Mouse (Mus musculus): Measurements from ENCODE around the gene Rft1. TPM values are rescaled to one million over a fixed set of nuclear protein-coding genes. Genes with fewer than 3 reads are reported as not detected.
A peak's percentile ranks its signal among the peaks of the same experiment; 100 is the strongest.
"Not testable (repeated sequence)": the region's sequence is repeated elsewhere in the genome, so short reads cannot be mapped to it uniquely, and the experiment has no call there.

Gene Rft1
- polyA plus RNA-seq, 1 experiment from 2014 or later, result 8.4 TPM

DNA sequence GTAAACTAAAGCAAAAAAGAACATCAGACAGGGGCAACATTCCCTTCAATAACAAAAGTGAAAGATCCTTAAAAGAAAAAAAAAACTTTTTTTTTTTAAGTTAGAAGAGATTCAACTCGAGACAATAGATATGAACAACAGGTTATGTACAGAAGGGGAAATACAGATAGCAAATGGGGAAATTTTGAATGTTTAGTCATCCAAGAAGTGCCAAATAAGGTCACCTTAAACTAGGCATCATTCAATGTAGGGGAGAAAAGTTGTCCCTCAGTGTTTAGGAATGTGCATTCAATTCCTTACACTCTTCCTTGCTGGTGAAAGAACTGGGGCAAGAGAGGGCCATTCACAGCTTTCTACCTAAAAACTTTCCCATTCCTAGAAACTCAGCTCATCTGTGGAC is 59.6 kb downstream of the Rft1 start:
- H3K4me1 ChIP-seq (replicated peaks; ENCODE audit: control insufficient read depth, insufficient read depth, low read length), result no peaks in the 10 kb centered on the region
- no peaks in the 10 kb centered on the region for H3K36me3 ChIP-seq (ENCODE audit: control insufficient read depth, insufficient read depth)
- no peak for ATAC-seq
- 70% methylated on average over 1 of the region's 1 CpGs for WGBS
- TF ChIP-seq CTCF (IDR thresholded peaks at IDR 0.05; ENCODE audit: low read depth), result no peak
- no peak overlapping the region for H3K9ac ChIP-seq (ENCODE audit: low read depth, low read length)
- no peak overlapping the region for H3K4me2 ChIP-seq (replicated peaks; ENCODE audit: low read depth)
- H3K4me3 ChIP-seq (ENCODE audit: low read depth, low read length), result no peak overlapping the region
- no peaks in the 10 kb centered on the region for H3K9me3 ChIP-seq (ENCODE audit: control insufficient read depth)
- no peak overlapping the region for H3K27ac ChIP-seq (ENCODE audit: low read depth, low read length)
- no peaks in the 10 kb centered on the region for H3K27me3 ChIP-seq (replicated peaks; ENCODE audit: control insufficient read depth, insufficient read depth, low read length)

DNA sequence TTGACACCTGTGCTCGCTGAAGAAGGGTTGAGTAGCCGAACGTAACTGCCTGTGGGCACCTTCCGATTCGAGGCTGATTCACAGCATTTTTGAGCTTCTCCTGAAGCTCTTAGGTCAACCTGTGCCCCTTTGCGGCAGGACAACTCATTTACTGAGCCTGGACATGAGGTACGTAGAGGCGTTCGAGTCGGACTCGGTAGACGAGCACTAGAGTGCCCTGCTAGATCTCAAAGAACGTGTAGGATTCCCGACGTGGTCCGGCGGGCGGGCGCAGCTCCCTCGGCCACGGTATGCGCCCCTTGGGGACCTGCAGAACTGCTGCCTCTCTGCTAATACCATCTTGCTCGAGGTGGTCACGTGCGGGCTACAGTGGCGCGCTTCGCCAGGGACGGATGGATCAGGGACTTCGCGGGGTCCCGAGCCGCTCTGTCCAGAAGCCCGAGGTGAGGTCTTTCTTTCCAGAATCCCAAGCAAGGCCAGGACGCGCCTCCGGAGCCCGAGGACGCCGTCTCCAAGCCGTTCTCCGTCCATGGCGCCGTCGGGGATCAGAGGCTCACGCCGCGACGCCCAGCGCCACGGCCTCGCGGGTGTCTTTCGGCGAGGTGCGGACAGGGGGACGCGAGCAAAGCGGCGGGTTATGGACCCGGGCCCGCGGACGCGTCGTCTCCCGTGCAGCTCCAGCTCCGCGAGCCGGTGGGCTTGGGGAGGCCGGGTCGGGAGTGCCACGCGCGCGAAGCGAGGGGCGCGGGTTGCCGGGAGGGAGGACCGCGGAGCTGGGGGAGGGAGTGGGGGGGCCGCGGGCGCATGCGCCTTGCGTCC is 60.8 kb downstream of the Rft1 start, which contains the start of gene Sfmbt1:
Gene Sfmbt1 (plus strand): TSS at position 51 of the 819 bp plus-strand sequence.
- Histone ChIP-seq H3K27ac (ENCODE audit: low read depth, low read length) (peak within 1 kb of the TSS; percentile 93), H3K4me1 (replicated peaks; ENCODE audit: control insufficient read depth, insufficient read depth, low read length) (no peaks in the 10 kb centered on the region), H3K9me3 (ENCODE audit: control insufficient read depth) (no peaks in the 10 kb centered on the region), H3K4me2 (replicated peaks; ENCODE audit: low read depth) (peak within 1 kb of the TSS; percentile 94), H3K4me3 (ENCODE audit: low read depth, low read length) (peak within 1 kb of the TSS; percentile 70), H3K36me3 (ENCODE audit: control insufficient read depth, insufficient read depth) (no peaks in the 10 kb centered on the region), H3K27me3 (replicated peaks; ENCODE audit: control insufficient read depth, insufficient read depth, low read length) (no peaks in the 10 kb centered on the region), H3K9ac (ENCODE audit: low read depth, low read length) (peak within 1 kb of the TSS; percentile 84)
- WGBS, result 2% methylated on average over 70 of the region's 87 CpGs
- TF ChIP-seq CTCF (IDR thresholded peaks at IDR 0.05; ENCODE audit: low read depth), result no peak; the same call in 1 of the 2 replicates
- peak; percentile 42 for ATAC-seq

GRCm38 (mm10) chr14:30715618-30716050 is 61.5 kb downstream of the Rft1 start:
- Histone ChIP-seq H3K9me3 (ENCODE audit: control insufficient read depth) (no peaks in the 10 kb centered on the region), H3K4me1 (replicated peaks; ENCODE audit: control insufficient read depth, insufficient read depth, low read length) (no peaks in the 10 kb centered on the region), H3K4me2 (replicated peaks; ENCODE audit: low read depth) (peak overlapping the region; percentile 94), H3K36me3 (ENCODE audit: control insufficient read depth, insufficient read depth) (no peaks in the 10 kb centered on the region), H3K27ac (ENCODE audit: low read depth, low read length) (peak overlapping the region; percentile 93), H3K4me3 (ENCODE audit: low read depth, low read length) (peak overlapping the region; percentile 70), H3K9ac (ENCODE audit: low read depth, low read length) (peak overlapping the region; percentile 84), H3K27me3 (replicated peaks; ENCODE audit: control insufficient read depth, insufficient read depth, low read length) (no peaks in the 10 kb centered on the region)
- no peak for TF ChIP-seq CTCF (IDR thresholded peaks at IDR 0.05; ENCODE audit: low read depth)
- ATAC-seq, result peak; percentile 80
- WGBS, result under 1% methylated on average over 63 of the region's 68 CpGs

- no peak for TF ChIP-seq CTCF (IDR thresholded peaks at IDR 0.05; ENCODE audit: low read depth)
- Histone ChIP-seq H3K4me1 (replicated peaks; ENCODE audit: control insufficient read depth, insufficient read depth, low read length) (no peaks in the 10 kb centered on the region), H3K27me3 (replicated peaks; ENCODE audit: control insufficient read depth, insufficient read depth, low read length) (no peaks in the 10 kb centered on the region), H3K4me2 (replicated peaks; ENCODE audit: low read depth) (peak overlapping the region; percentile 94), H3K27ac (ENCODE audit: low read depth, low read length) (peak overlapping the region; percentile 93), H3K9ac (ENCODE audit: low read depth, low read length) (peak overlapping the region; percentile 84), H3K4me3 (ENCODE audit: low read depth, low read length) (peak overlapping the region; percentile 70), H3K36me3 (ENCODE audit: control insufficient read depth, insufficient read depth) (no peaks in the 10 kb centered on the region), H3K9me3 (ENCODE audit: control insufficient read depth) (no peaks in the 10 kb centered on the region)
- peak; percentile 65 for ATAC-seq
- 1% methylated on average over 59 of the region's 106 CpGs for WGBS
Measured at GRCm38 (mm10) chr14:30716051-30716952, 62.1 kb downstream of the Rft1 start.

GRCm38 (mm10) chr14:30716953-30717285 is 62.8 kb downstream of the Rft1 start:
- Histone ChIP-seq H3K27ac (ENCODE audit: low read depth, low read length) (peak overlapping the region; percentile 93; the same call in 1 of the 2 replicates), H3K4me2 (replicated peaks; ENCODE audit: low read depth) (peak overlapping the region; percentile 94)
- WGBS, result 9% methylated on average over 7 of the region's 7 CpGs

DNA sequence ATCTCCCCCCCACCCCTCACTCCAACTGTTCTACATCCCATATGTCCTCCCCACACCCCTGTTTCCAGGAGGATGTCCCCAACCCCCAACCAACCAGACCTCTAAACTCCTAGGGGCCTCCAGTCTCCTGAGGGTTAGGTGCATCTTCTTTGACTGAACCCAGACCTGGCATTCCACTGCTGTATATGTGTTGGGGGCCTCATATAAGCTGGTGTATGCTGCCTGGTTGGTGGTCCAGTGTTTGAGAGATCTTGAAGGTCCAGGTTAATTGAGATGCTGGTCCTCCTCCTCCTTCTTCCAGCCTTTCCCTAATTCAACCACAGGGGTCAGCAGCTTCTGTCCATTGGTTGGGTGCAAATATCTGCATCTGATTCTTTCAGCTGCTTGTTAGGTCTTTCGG is 64.5 kb downstream of the Rft1 start:
- not testable (repeated sequence) for H3K36me3 ChIP-seq (ENCODE audit: control insufficient read depth, insufficient read depth); H3K9ac ChIP-seq (ENCODE audit: low read depth, low read length); H3K27me3 ChIP-seq (replicated peaks; ENCODE audit: control insufficient read depth, insufficient read depth, low read length); ATAC-seq; H3K27ac ChIP-seq (ENCODE audit: low read depth, low read length); H3K9me3 ChIP-seq (ENCODE audit: control insufficient read depth); H3K4me1 ChIP-seq (replicated peaks; ENCODE audit: control insufficient read depth, insufficient read depth, low read length); H3K4me2 ChIP-seq (replicated peaks; ENCODE audit: low read depth); H3K4me3 ChIP-seq (ENCODE audit: low read depth, low read length)
- WGBS, result 100% methylated on average over 1 of the region's 1 CpGs

More at GRCm38 (mm10) chr14:30716953-30717285, 62.8 kb downstream of the Rft1 start:
- no peak for ATAC-seq
- no peaks in the 10 kb centered on the region for H3K27me3 ChIP-seq (replicated peaks; ENCODE audit: control insufficient read depth, insufficient read depth, low read length)
- no peak for TF ChIP-seq CTCF (IDR thresholded peaks at IDR 0.05; ENCODE audit: low read depth)
- no peaks in the 10 kb centered on the region for H3K4me1 ChIP-seq (replicated peaks; ENCODE audit: control insufficient read depth, insufficient read depth, low read length)
- peak overlapping the region; percentile 84 for H3K9ac ChIP-seq (ENCODE audit: low read depth, low read length)
- no peaks in the 10 kb centered on the region for H3K36me3 ChIP-seq (ENCODE audit: control insufficient read depth, insufficient read depth)
- H3K4me3 ChIP-seq (ENCODE audit: low read depth, low read length), result peak overlapping the region; percentile 70
- H3K9me3 ChIP-seq (ENCODE audit: control insufficient read depth), result no peaks in the 10 kb centered on the region
